Mouse (Mus musculus): ENCODE data around the gene Olfr1196. TPM values are rescaled to one million over a fixed set of nuclear protein-coding genes. Genes with fewer than 3 reads are reported as not detected.

Gene Olfr1196
- polyA plus RNA-seq (2017; shearing (Covaris generic)), result not detected

GRCm38 (mm10) chr2:88704497-88704896, at the start of gene Olfr1196:
Olfr1196 (minus strand) TSS chr2:88704597.

GRCm38 (mm10) chr2:88751270-88751669, 46.9 kb upstream of the Olfr1196 start, which contains the start of gene Olfr1198:
Olfr1198 (minus strand) TSS chr2:88751370.

GRCm38 (mm10) chr2:88732266-88732665, 27.9 kb upstream of the Olfr1196 start, which contains the start of gene Olfr1197:
Olfr1197 (minus strand) TSS chr2:88732366.

GRCm38 (mm10) chr2:88689087-88689486, 15.3 kb downstream of the Olfr1196 start, which contains the start of gene Olfr1195:
Olfr1195 (minus strand) TSS chr2:88689187.

GRCm38 (mm10) chr2:88675328-88675727, 29.1 kb downstream of the Olfr1196 start, which contains the start of gene Olfr1193:
Olfr1193 (plus strand) TSS chr2:88675628.

GRCm38 (mm10) chr2:88648209-88648608, 56.2 kb downstream of the Olfr1196 start, which contains the start of gene Olfr1192-ps1:
Olfr1192-ps1 (plus strand) TSS chr2:88648509.

Other genes starting within 250 kb of the Olfr1196 start
- 0.26 TPM for gene Olfr1183, start 249.7 kb downstream of the Olfr1196 start, polyA plus RNA-seq (2017; shearing (Covaris generic))
- gene Olfr1184, start 221.0 kb downstream of the Olfr1196 start, polyA plus RNA-seq (2017; shearing (Covaris generic)), result 0.11 TPM
- gene Olfr1185-ps1, start 211.3 kb downstream of the Olfr1196 start, polyA plus RNA-seq (2017; shearing (Covaris generic)), result not detected
- gene Olfr1186, start 186.0 kb downstream of the Olfr1196 start, polyA plus RNA-seq (2017; shearing (Covaris generic)), result not detected
- not detected for gene Olfr1188, start 147.7 kb downstream of the Olfr1196 start, polyA plus RNA-seq (2017; shearing (Covaris generic))
- gene Olfr1189, start 118.1 kb downstream of the Olfr1196 start, polyA plus RNA-seq (2017; shearing (Covaris generic)), result not detected
- gene Olfr1191-ps1, start 64.1 kb downstream of the Olfr1196 start, polyA plus RNA-seq (2017; shearing (Covaris generic)), result not detected
- not detected for gene Olfr1192-ps1, start 56.1 kb downstream of the Olfr1196 start, polyA plus RNA-seq (2017; shearing (Covaris generic))
- gene Olfr1193, start 29.0 kb downstream of the Olfr1196 start, polyA plus RNA-seq (2017; shearing (Covaris generic)), result not detected
- 0.40 TPM for gene Olfr1195, start 15.4 kb downstream of the Olfr1196 start, polyA plus RNA-seq (2017; shearing (Covaris generic))
- gene Olfr1197, start 27.8 kb upstream of the Olfr1196 start, polyA plus RNA-seq (2017; shearing (Covaris generic)), result not detected
- gene Olfr1198, start 46.8 kb upstream of the Olfr1196 start, polyA plus RNA-seq (2017; shearing (Covaris generic)), result not detected
- not detected for gene Olfr1199, start 55.9 kb upstream of the Olfr1196 start, polyA plus RNA-seq (2017; shearing (Covaris generic))
- gene Olfr1200, start 65.9 kb upstream of the Olfr1196 start, polyA plus RNA-seq (2017; shearing (Covaris generic)), result not detected
- gene Olfr1201, start 88.4 kb upstream of the Olfr1196 start, polyA plus RNA-seq (2017; shearing (Covaris generic)), result not detected
- not detected for gene Olfr1202, start 109.9 kb upstream of the Olfr1196 start, polyA plus RNA-seq (2017; shearing (Covaris generic))
- gene Olfr1205, start 125.1 kb upstream of the Olfr1196 start, polyA plus RNA-seq (2017; shearing (Covaris generic)), result 0.05 TPM
- not detected for gene Olfr1204, start 144.7 kb upstream of the Olfr1196 start, polyA plus RNA-seq (2017; shearing (Covaris generic))
- not detected for gene Olfr1206, start 158.6 kb upstream of the Olfr1196 start, polyA plus RNA-seq (2017; shearing (Covaris generic))
- gene Olfr1208, start 197.7 kb upstream of the Olfr1196 start, polyA plus RNA-seq (2017; shearing (Covaris generic)), result 0.12 TPM
- not detected for gene Olfr1209, start 210.6 kb upstream of the Olfr1196 start, polyA plus RNA-seq (2017; shearing (Covaris generic))
- gene Olfr1211, start 233.5 kb upstream of the Olfr1196 start, polyA plus RNA-seq (2017; shearing (Covaris generic)), result not detected
- not detected for gene Olfr1212, start 249.4 kb upstream of the Olfr1196 start, polyA plus RNA-seq (2017; shearing (Covaris generic))